Mouse (Mus musculus): ENCODE results near the gene Vstm2l.

DNA sequence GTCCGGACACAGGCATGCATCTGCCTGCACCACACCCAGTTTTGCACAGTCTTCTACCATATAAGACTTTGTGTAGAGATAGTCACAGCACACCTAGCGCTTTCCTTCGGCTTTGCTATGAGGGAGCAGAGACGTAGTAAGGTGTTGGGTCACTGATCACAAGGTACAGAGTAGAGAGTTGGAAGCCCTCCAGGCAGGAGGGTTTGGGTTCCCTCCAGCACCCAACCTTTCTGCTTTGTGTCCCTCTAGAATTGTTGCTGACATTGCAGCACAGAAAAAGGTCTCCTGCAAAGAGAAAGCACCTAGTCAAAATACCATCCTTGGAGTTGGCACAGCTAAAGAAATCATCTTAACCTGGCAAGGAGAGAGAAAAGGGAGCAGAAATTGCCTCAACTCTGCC, 78.0 kb downstream of the Vstm2l start:
- TF ChIP-seq FLI1 (IDR thresholded peaks at IDR 0.05; ENCODE audit: low read length), result no peak
- TF ChIP-seq GATA1 (IDR thresholded peaks at IDR 0.05; ENCODE audit: borderline replicate concordance, low read length), result no peak

Data from megakaryocyte, embryonic 14.5 days (primary cell).